Mouse (Mus musculus): ENCODE measurements around the gene Gm21677.
"Not testable (repeated sequence)": the region's sequence is repeated elsewhere in the genome, so short reads cannot be mapped to it uniquely, and the experiment has no call there.

GRCm38 (mm10) chrY:3340661-3341060, 34.4 kb upstream of the Gm21677 start:
- TF ChIP-seq CTCF (IDR thresholded peaks at IDR 0.05; ENCODE audit: low read depth, low read length); POLR2A (IDR thresholded peaks at IDR 0.05; ENCODE audit: extremely low read depth, insufficient read depth, low read length): not testable (repeated sequence)

All from liver, adult 2 months (tissue).